Mouse (Mus musculus) hindbrain, embryonic 14.5 days (tissue): ENCODE results near the gene Map2k6. TPM values are rescaled to one million over a fixed set of nuclear protein-coding genes. Genes with fewer than 3 reads are reported as not detected.
"Not testable (repeated sequence)": the region's sequence is repeated elsewhere in the genome, so short reads cannot be mapped to it uniquely, and the experiment has no call there.

Source experiments
- ATAC-seq: fragments of 200-750 bp; cut with Nextera tagmentation; 2 replicates; pipeline ENCODE4 v1.8.0; 2017; ENCODE audit warnings: moderate number of reproducible peaks, mild to moderate bottlenecking, moderate TSS enrichment, moderate library complexity; ENCODE audit not compliant: low FRiP score
- DNase-seq: peaks from one replicate; pipeline ENCODE4 v3.0.0-alpha.2; 2015; ENCODE audit warnings: low spot score
- H3K27ac ChIP-seq: fragments of 300-500 bp; sonication (generic); 2 replicates; pipeline ENCODE4 v1.5.1; 2014; ENCODE audit warnings: mild to moderate bottlenecking, moderate library complexity
- H3K27me3 ChIP-seq: fragments of 300-500 bp; sonication (generic); 2 replicates; pipeline ENCODE4 v1.6.1; 2014; ENCODE audit warnings: mild to moderate bottlenecking, low read length, mixed read lengths; ENCODE audit not compliant: control insufficient read depth, insufficient read depth
- H3K36me3 ChIP-seq: fragments of 300-500 bp; sonication (generic); replicated peaks from 2 replicates; pipeline ENCODE4 v1.6.1; 2014; ENCODE audit not compliant: control insufficient read depth, insufficient read depth
- H3K4me1 ChIP-seq: fragments of 300-500 bp; sonication (generic); replicated peaks from 2 replicates; pipeline ENCODE4 v1.6.1; 2014; ENCODE audit warnings: antibody characterized with exemption, low read length, mixed read lengths; ENCODE audit not compliant: control insufficient read depth, insufficient read depth
- H3K4me2 ChIP-seq: fragments of 300-500 bp; sonication (generic); replicated peaks from 2 replicates; pipeline ENCODE4 v1.6.1; 2014; ENCODE audit warnings: mild to moderate bottlenecking, moderate library complexity
- H3K4me3 ChIP-seq: fragments of 300-500 bp; sonication (generic); replicated peaks from 2 replicates; pipeline ENCODE4 v1.5.1; 2014; ENCODE audit warnings: mild to moderate bottlenecking, low read length
- H3K9ac ChIP-seq: fragments of 300-500 bp; sonication (generic); 2 replicates; pipeline ENCODE4 v1.6.1; 2014
- H3K9me3 ChIP-seq: fragments of 300-500 bp; sonication (generic); 2 replicates; pipeline ENCODE4 v1.6.1; 2016; ENCODE audit warnings: low read length; ENCODE audit not compliant: control insufficient read depth
- WGBS: fragments of 180-500 bp; shearing (Covaris S2); extraction: QIAGEN DNeasy Blood & Tissue Kit; methylation state at CpG from one replicate; pipeline ENCODE4 v1.1.7; 2014; 5-methylcytosine and 5-hydroxymethylcytosine counted together
- polyA plus RNA-seq: library from polyadenylated mRNA; unstranded; fragments of >200 nt; fragmentation: Nextera tagmentation; extraction: Ambion mirVana; gene quantifications from 2 replicates; pipeline ENCODE4 v1.2.1, GENCODE M21; 2014

Gene Map2k6
- 28.3 and 32.0 TPM in 2 replicates for polyA plus RNA-seq

- Histone ChIP-seq H3K27me3 (no peaks in the 10 kb centered on the region), H3K9me3 (no peaks in the 10 kb centered on the region), H3K4me2 (peak within 1 kb of the TSS; percentile 61), H3K27ac (peak within 1 kb of the TSS; percentile 39; the same call in 1 of the 2 replicates), H3K9ac (peak within 1 kb of the TSS; percentile 61), H3K36me3 (no peaks in the 10 kb centered on the region), H3K4me1 (peaks cover 35% of the 10 kb centered on the region), H3K4me3 (peak within 1 kb of the TSS; percentile 54)
- ATAC-seq = peak; percentile 94
- DNase-seq = peak; percentile 85
- 11% methylated on average over 20 of the region's 20 CpGs for WGBS
Measured at GRCm38 (mm10) chr11:110398553-110399239, at the start of gene Map2k6. Gene Map2k6, plus strand, starts transcription at chr11:110399122.

GRCm38 (mm10) chr11:110354261-110354660, 44.7 kb upstream of the Map2k6 start:
- no peaks in the 10 kb centered on the region for H3K27me3 ChIP-seq
- no peaks in the 10 kb centered on the region; the same call in 1 of the 2 replicates for H3K9me3 ChIP-seq
- no peak overlapping the region for H3K4me2 ChIP-seq
- no peak overlapping the region for H3K4me3 ChIP-seq
- 85% methylated on average over 9 of the region's 9 CpGs for WGBS
- DNase-seq (no peak), ATAC-seq (no peak)
- no peaks in the 10 kb centered on the region for H3K4me1 ChIP-seq
- no peaks in the 10 kb centered on the region for H3K36me3 ChIP-seq
- H3K9ac ChIP-seq = no peak overlapping the region
- no peak overlapping the region for H3K27ac ChIP-seq

GRCm38 (mm10) chr11:110355131-110355530, 43.8 kb upstream of the Map2k6 start:
- not testable (repeated sequence) for H3K9ac ChIP-seq, H3K9me3 ChIP-seq, H3K36me3 ChIP-seq, ATAC-seq, H3K27me3 ChIP-seq, H3K4me3 ChIP-seq, DNase-seq, H3K27ac ChIP-seq, H3K4me2 ChIP-seq, H3K4me1 ChIP-seq
- WGBS = 79% methylated on average over 9 of the region's 9 CpGs

GRCm38 (mm10) chr11:110357756-110358551, 41.0 kb upstream of the Map2k6 start:
- no peak overlapping the region for H3K4me3 ChIP-seq
- no peaks in the 10 kb centered on the region for H3K36me3 ChIP-seq
- DNase-seq = peak; percentile 38
- H3K9ac ChIP-seq = no peak overlapping the region
- ATAC-seq = no peak
- no peak overlapping the region for H3K27ac ChIP-seq
- WGBS = 77% methylated on average over 16 of the region's 16 CpGs
- H3K4me2 ChIP-seq = no peak overlapping the region
- H3K9me3 ChIP-seq = no peaks in the 10 kb centered on the region; the same call in 1 of the 2 replicates
- H3K4me1 ChIP-seq = no peaks in the 10 kb centered on the region
- H3K27me3 ChIP-seq = no peaks in the 10 kb centered on the region

GRCm38 (mm10) chr11:110365016-110365415, 33.9 kb upstream of the Map2k6 start:
- no peaks in the 10 kb centered on the region for H3K36me3 ChIP-seq
- no peak overlapping the region for H3K4me2 ChIP-seq
- no peaks in the 10 kb centered on the region; the same call in 1 of the 2 replicates for H3K27me3 ChIP-seq
- no peak overlapping the region for H3K27ac ChIP-seq
- no peak overlapping the region for H3K4me3 ChIP-seq
- DNase-seq (peak; percentile 49), ATAC-seq (no peak)
- H3K9me3 ChIP-seq = no peaks in the 10 kb centered on the region
- 75% methylated on average over 3 of the region's 3 CpGs for WGBS
- no peak overlapping the region for H3K9ac ChIP-seq
- H3K4me1 ChIP-seq = no peaks in the 10 kb centered on the region

GRCm38 (mm10) chr11:110366902-110367301, 32.0 kb upstream of the Map2k6 start:
- no peak for DNase-seq
- Histone ChIP-seq H3K27ac (no peak overlapping the region), H3K27me3 (no peaks in the 10 kb centered on the region; the same call in 1 of the 2 replicates), H3K36me3 (no peaks in the 10 kb centered on the region), H3K4me2 (no peak overlapping the region), H3K4me3 (no peak overlapping the region), H3K9ac (no peak overlapping the region), H3K4me1 (no peaks in the 10 kb centered on the region), H3K9me3 (no peaks in the 10 kb centered on the region)
- WGBS = 80% methylated on average over 3 of the region's 3 CpGs
- ATAC-seq = no peak

GRCm38 (mm10) chr11:110367638-110368037, 31.3 kb upstream of the Map2k6 start:
- Histone ChIP-seq H3K36me3 (no peaks in the 10 kb centered on the region), H3K9me3 (no peaks in the 10 kb centered on the region), H3K4me2 (no peak overlapping the region), H3K27me3 (no peaks in the 10 kb centered on the region; the same call in 1 of the 2 replicates), H3K9ac (no peak overlapping the region), H3K27ac (no peak overlapping the region), H3K4me1 (no peaks in the 10 kb centered on the region), H3K4me3 (no peak overlapping the region)
- DNase-seq (no peak), ATAC-seq (no peak)
- WGBS = 95% methylated on average over 13 of the region's 13 CpGs

- ATAC-seq = no peak
- H3K4me1 ChIP-seq = no peaks in the 10 kb centered on the region
- WGBS = 26% methylated on average over 15 of the region's 15 CpGs
- no peaks in the 10 kb centered on the region for H3K36me3 ChIP-seq
- H3K4me3 ChIP-seq = no peak overlapping the region
- H3K9me3 ChIP-seq = no peaks in the 10 kb centered on the region
- H3K4me2 ChIP-seq = no peak overlapping the region
- no peak for DNase-seq
- no peaks in the 10 kb centered on the region; the same call in 1 of the 2 replicates for H3K27me3 ChIP-seq
- no peak overlapping the region for H3K9ac ChIP-seq
- H3K27ac ChIP-seq = no peak overlapping the region
Measured at GRCm38 (mm10) chr11:110369312-110370019, 29.5 kb upstream of the Map2k6 start.

GRCm38 (mm10) chr11:110371827-110372226, 27.1 kb upstream of the Map2k6 start:
- H3K27ac ChIP-seq = no peak overlapping the region
- no peak overlapping the region for H3K4me2 ChIP-seq
- H3K4me3 ChIP-seq = no peak overlapping the region
- H3K4me1 ChIP-seq = no peaks in the 10 kb centered on the region
- H3K9me3 ChIP-seq = no peaks in the 10 kb centered on the region
- WGBS = 73% methylated on average over 8 of the region's 8 CpGs
- H3K27me3 ChIP-seq = no peaks in the 10 kb centered on the region; the same call in 1 of the 2 replicates
- H3K9ac ChIP-seq = no peak overlapping the region
- no peaks in the 10 kb centered on the region for H3K36me3 ChIP-seq
- DNase-seq (no peak), ATAC-seq (no peak)
